Mouse (Mus musculus): ENCODE measurements around the gene Btbd8.

DNA sequence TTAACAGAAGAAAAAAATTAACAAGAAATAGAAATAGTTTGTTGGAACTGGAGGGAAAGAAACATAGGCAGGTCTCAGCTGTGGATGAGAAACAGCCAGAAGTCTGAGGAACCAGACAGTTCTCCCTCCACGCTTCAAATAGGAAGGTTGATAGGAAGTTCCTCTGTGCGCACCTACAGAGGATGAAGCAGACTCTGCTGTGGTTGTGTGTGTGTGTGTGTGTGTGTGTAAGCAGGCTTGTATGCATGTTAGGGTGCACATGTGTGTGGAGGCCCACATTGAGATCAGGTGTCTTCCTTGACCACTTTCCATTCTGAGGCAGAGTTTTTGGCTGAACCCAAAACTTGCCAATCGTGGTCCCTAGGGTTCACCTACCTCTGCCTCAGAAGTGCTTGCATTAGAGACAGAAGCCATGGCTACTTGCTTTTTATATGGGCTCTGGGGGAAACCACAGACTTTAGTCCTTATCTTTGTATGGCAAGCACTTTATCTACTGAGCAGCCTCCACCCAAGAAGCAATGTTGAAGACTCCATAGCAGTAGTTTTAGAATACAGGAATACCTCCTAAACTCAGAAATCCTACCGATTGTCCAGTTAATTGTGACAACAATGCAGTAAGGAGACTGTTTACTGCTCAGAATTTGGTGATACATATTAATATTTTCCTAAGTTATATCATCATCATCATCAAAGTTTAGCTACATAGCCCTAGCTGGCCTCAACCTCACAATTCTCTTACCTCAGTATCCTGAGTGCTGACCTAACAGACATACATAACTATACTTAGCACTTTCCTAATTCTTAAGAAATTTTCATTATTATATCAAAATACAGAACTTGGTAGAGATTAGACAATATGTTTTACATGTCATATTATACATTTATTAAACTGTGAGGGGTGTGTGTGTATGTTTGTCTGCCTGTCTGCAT lies 24.6 kb downstream of the Btbd8 start:
- no peak for TF ChIP-seq POLR2A (IDR thresholded peaks at IDR 0.05; ENCODE audit: insufficient read depth, low read length)
- no peak for TF ChIP-seq EP300 (IDR thresholded peaks at IDR 0.05; ENCODE audit: insufficient read depth, low read depth, low read length)
- no peak for TF ChIP-seq CTCF (IDR thresholded peaks at IDR 0.05; ENCODE audit: low read depth, low read length)
